Mouse (Mus musculus) megakaryocyte, embryonic 14.5 days (primary cell): ENCODE measurements around the gene Cdc42bpa.

Experiments used
- FLI1 ChIP-seq: IDR thresholded peaks from 2 replicates; pipeline ENCODE4 v1.6.1; 2012; ENCODE audit warnings: low read length, inconsistent platforms, mixed read lengths
- GATA1 ChIP-seq: IDR thresholded peaks from 3 replicates; pipeline ENCODE4 v1.6.1; 2012; ENCODE audit warnings: mixed read lengths, low read length, inconsistent platforms, borderline replicate concordance

- TF ChIP-seq GATA1 (no peak), FLI1 (no peak)
Observed at GRCm38 (mm10) chr1:179951597-179951996, 8.7 kb upstream of the Cdc42bpa start.
